Mouse (Mus musculus): ENCODE results near the gene Rbms3.

DNA sequence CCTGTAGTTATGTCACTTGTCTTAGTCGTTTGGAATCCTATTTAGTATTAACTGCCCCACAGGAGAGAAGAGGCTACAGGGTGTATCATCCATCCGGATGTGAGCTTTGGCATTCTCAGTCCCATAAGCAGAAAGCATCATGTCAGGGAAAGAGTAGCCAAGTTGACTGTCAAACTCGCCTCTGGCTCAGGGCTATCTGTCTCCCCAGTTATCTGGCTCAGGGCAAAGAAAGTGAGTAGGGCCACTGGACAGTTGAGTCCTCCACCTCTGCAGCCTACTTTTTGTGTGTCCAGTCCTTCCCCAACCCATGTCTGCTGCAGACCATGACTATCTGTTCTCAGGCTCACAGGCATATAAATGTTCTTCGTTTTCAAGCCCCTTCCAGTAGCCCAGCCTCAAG lies 968.7 kb downstream of the Rbms3 start:
- TF ChIP-seq CTCF (IDR thresholded peaks at IDR 0.05; ENCODE audit: extremely low read depth, insufficient read depth, low read length): no peak
- TF ChIP-seq POLR2A (IDR thresholded peaks at IDR 0.05; ENCODE audit: extremely low read depth, insufficient read depth, low read length): no peak

Measured in cortical plate, adult 2 months (tissue).